In genomic region chr2:178163981-178164380, GRCm38 (mm10) we compare ENCODE assay signal across 34 mouse cellular contexts. TPM values are rescaled to one million over a fixed set of nuclear protein-coding genes. Genes with fewer than 3 reads are reported as not detected.
"Had no signal": no experiment of that assay in that cellular context is flagged by ENCODE, and none has a peak within 500 bp of the region (broad histone marks: within the 10 kb centered on the region; RNA-seq: fewer than 3 reads in every experiment).

No protein-coding gene starts in this region.

- ATAC-seq: liver, embryonic 12.5 days; liver, postnatal 0 days; lung, postnatal 0 days; midbrain, embryonic 13.5 days; midbrain, embryonic 15.5 days; midbrain, embryonic 16.5 days had no signal

- H3K9ac ChIP-seq: limb, embryonic 12.5 days; limb, embryonic 13.5 days; limb, embryonic 15.5 days; liver, embryonic 12.5 days; liver, embryonic 13.5 days; liver, embryonic 14.5 days; liver, embryonic 15.5 days; liver, postnatal 0 days; lung, embryonic 14.5 days; lung, embryonic 15.5 days; midbrain, embryonic 12.5 days; midbrain, embryonic 13.5 days; midbrain, embryonic 15.5 days; neural tube, embryonic 12.5 days had no signal

- H3K4me1 ChIP-seq: limb, embryonic 10.5 days; limb, embryonic 12.5 days; limb, embryonic 13.5 days; limb, embryonic 15.5 days; liver, embryonic 12.5 days; liver, embryonic 13.5 days; liver, embryonic 15.5 days; lung, embryonic 15.5 days had no signal

- H3K9me3 ChIP-seq: limb, embryonic 10.5 days; limb, embryonic 12.5 days; limb, embryonic 13.5 days; limb, embryonic 15.5 days; liver, embryonic 12.5 days; liver, embryonic 13.5 days; liver, embryonic 15.5 days; lung, embryonic 15.5 days; megakaryocyte, embryonic 14.5 days; midbrain, embryonic 10.5 days; midbrain, embryonic 12.5 days; midbrain, embryonic 13.5 days; midbrain, embryonic 15.5 days; neural tube, embryonic 12.5 days had no signal

- H3K36me3 ChIP-seq: limb, embryonic 10.5 days; limb, embryonic 12.5 days; limb, embryonic 13.5 days; limb, embryonic 15.5 days; liver, embryonic 12.5 days; liver, embryonic 13.5 days; liver, embryonic 15.5 days; lung, embryonic 15.5 days; midbrain, embryonic 10.5 days; midbrain, embryonic 12.5 days; midbrain, embryonic 13.5 days; midbrain, embryonic 15.5 days; neural tube, embryonic 12.5 days had no signal

- H3K4me2 ChIP-seq: limb, embryonic 12.5 days; limb, embryonic 13.5 days; limb, embryonic 15.5 days; liver, embryonic 11.5 days; liver, embryonic 12.5 days; liver, embryonic 13.5 days; liver, embryonic 15.5 days; lung, embryonic 14.5 days; lung, embryonic 15.5 days; midbrain, embryonic 11.5 days; midbrain, embryonic 12.5 days; midbrain, embryonic 13.5 days; midbrain, embryonic 15.5 days; neural tube, embryonic 12.5 days had no signal

- H3K27ac ChIP-seq: limb, embryonic 10.5 days; limb, embryonic 12.5 days; limb, embryonic 13.5 days; limb, embryonic 15.5 days; liver, embryonic 12.5 days; liver, embryonic 13.5 days; liver, embryonic 14.5 days; liver, embryonic 15.5 days; lung, embryonic 15.5 days; macrophage; midbrain, embryonic 10.5 days; midbrain, embryonic 12.5 days; midbrain, embryonic 13.5 days; midbrain, embryonic 15.5 days; neural tube, embryonic 12.5 days had no signal

- H3K27me3 ChIP-seq: limb, embryonic 12.5 days; limb, embryonic 13.5 days; limb, embryonic 15.5 days; liver, embryonic 13.5 days; liver, embryonic 15.5 days; lung, embryonic 15.5 days; midbrain, embryonic 12.5 days; midbrain, embryonic 13.5 days; midbrain, embryonic 15.5 days; neural tube, embryonic 12.5 days had no signal

- H3K4me3 ChIP-seq: limb, embryonic 10.5 days; limb, embryonic 12.5 days; limb, embryonic 13.5 days; limb, embryonic 15.5 days; liver, embryonic 12.5 days; liver, embryonic 13.5 days; liver, embryonic 15.5 days; lung, embryonic 15.5 days; megakaryocyte, embryonic 14.5 days; midbrain, embryonic 10.5 days; midbrain, embryonic 12.5 days; midbrain, embryonic 13.5 days; midbrain, embryonic 15.5 days; myocyte; neural tube, embryonic 12.5 days had no signal

- DNase-seq: left cerebral cortex, postnatal 4 days; liver; liver, embryonic 13.5 days; liver, postnatal 0 days; lung, adult 18-20 months; lung, adult 2 months; lung, embryonic 14.5 days; lung, postnatal 10 days; lung, postnatal 14 days; lung, postnatal 36 days; lung, postnatal 4 days; midbrain, embryonic 14.5 days had no signal

RNA-seq across cellular contexts. Expression of gene Phactr3, which starts 45.2 kb away (rescaled TPM):
- total RNA-seq: liver, adult 2 months; megakaryocyte, adult 5-6 weeks had no signal
- polyA plus RNA-seq: liver, adult 2 months; liver, postnatal 0 days; macrophage; myocyte had no signal
